Mouse (Mus musculus) midbrain, postnatal 0 days (tissue): ENCODE measurements around the gene Alk. TPM values are rescaled to one million over a fixed set of nuclear protein-coding genes. Genes with fewer than 3 reads are reported as not detected.
A peak's percentile ranks its signal among the peaks of the same experiment; 100 is the strongest.
"Not testable (repeated sequence)": the region's sequence is repeated elsewhere in the genome, so short reads cannot be mapped to it uniquely, and the experiment has no call there.

Experiments
- ATAC-seq: fragments of 200-750 bp; cut with Nextera tagmentation; 2 replicates; pipeline ENCODE4 v1.8.0; 2017; ENCODE audit warnings: moderate number of reproducible peaks, mild to moderate bottlenecking, moderate TSS enrichment, moderate library complexity; ENCODE audit not compliant: low FRiP score
- DNase-seq: peaks from one replicate; pipeline ENCODE4 v3.0.0-alpha.2; 2015; ENCODE audit warnings: low spot score
- H3K27ac ChIP-seq: fragments of 300-500 bp; sonication (generic); 2 replicates; pipeline ENCODE4 v1.5.1; 2014; ENCODE audit warnings: low read depth, mild to moderate bottlenecking, low read length, mixed read lengths
- H3K27me3 ChIP-seq: fragments of 300-500 bp; sonication (generic); 2 replicates; pipeline ENCODE4 v1.6.1; 2014; ENCODE audit warnings: low read length, control low read depth, mixed read lengths; ENCODE audit not compliant: insufficient read depth
- H3K36me3 ChIP-seq: fragments of 300-500 bp; sonication (generic); 2 replicates; pipeline ENCODE4 v1.6.1; 2014; ENCODE audit warnings: low read length, control low read depth, mixed read lengths; ENCODE audit not compliant: insufficient read depth
- H3K4me1 ChIP-seq: fragments of 300-500 bp; sonication (generic); 2 replicates; pipeline ENCODE4 v1.6.1; 2014; ENCODE audit warnings: mild to moderate bottlenecking, control low read depth, antibody characterized with exemption, low read length, mixed read lengths; ENCODE audit not compliant: insufficient read depth
- H3K4me2 ChIP-seq: fragments of 300-500 bp; sonication (generic); 2 replicates; pipeline ENCODE4 v1.6.1; 2014; ENCODE audit warnings: low read depth, mild to moderate bottlenecking, low read length, mixed read lengths; ENCODE audit not compliant: poor library complexity, severe bottlenecking
- H3K4me3 ChIP-seq: fragments of 300-500 bp; sonication (generic); 2 replicates; pipeline ENCODE4 v1.5.1; 2014; ENCODE audit warnings: low read depth, mild to moderate bottlenecking, low read length, moderate library complexity
- H3K9ac ChIP-seq: fragments of 300-500 bp; sonication (generic); replicated peaks from 2 replicates; pipeline ENCODE4 v1.6.1; 2014; ENCODE audit warnings: mild to moderate bottlenecking, low read length, moderate library complexity, mixed read lengths; ENCODE audit not compliant: poor library complexity, severe bottlenecking
- H3K9me3 ChIP-seq: fragments of 300-500 bp; sonication (generic); 2 replicates; pipeline ENCODE4 v1.6.1; 2016; ENCODE audit warnings: low read length, control low read depth
- CTCF ChIP-seq: IDR thresholded peaks from 2 replicates; pipeline ENCODE4 v1.5.1; 2016; ENCODE audit warnings: antibody characterized with exemption, mild to moderate bottlenecking
- WGBS: fragments of 180-500 bp; shearing (Covaris S2); extraction: QIAGEN DNeasy Blood & Tissue Kit; methylation state at CpG from one replicate; pipeline ENCODE4 v1.1.7; 2014; 5-methylcytosine and 5-hydroxymethylcytosine counted together
- polyA plus RNA-seq: library from polyadenylated mRNA; unstranded; fragments of >200 nt; fragmentation: Nextera tagmentation; extraction: Ambion mirVana; gene quantifications from 2 replicates; pipeline ENCODE4 v1.2.1, GENCODE M21; 2015
- total RNA-seq: library from RNA; depleted of rRNA; stranded (reverse); fragments of >200 nt; gene quantifications from 2 replicates; pipeline ENCODE4 v1.2.3, GENCODE M21; 2014

The Alk gene
- total and polyA plus RNA-seq, 2 experiments from 2014 or later: 5.2 to 17.6 TPM

GRCm38 (mm10) chr17:72510746-72511145 is 93.7 kb downstream of the Alk start:
- H3K9me3 ChIP-seq: no peaks in the 10 kb centered on the region
- H3K27me3 ChIP-seq: no peaks in the 10 kb centered on the region
- H3K4me1 ChIP-seq: no peaks in the 10 kb centered on the region
- no peaks in the 10 kb centered on the region for H3K36me3 ChIP-seq
- H3K9ac ChIP-seq: no peak overlapping the region
- H3K27ac ChIP-seq: no peak overlapping the region
- ATAC-seq (no peak), DNase-seq (peak; percentile 40)
- TF ChIP-seq CTCF: no peak
- H3K4me2 ChIP-seq: no peak overlapping the region
- 83% methylated on average over 6 of the region's 6 CpGs for WGBS
- H3K4me3 ChIP-seq: no peak overlapping the region

GRCm38 (mm10) chr17:72508678-72509394 is 95.6 kb downstream of the Alk start:
- no peak overlapping the region for H3K27ac ChIP-seq
- ATAC-seq (no peak), DNase-seq (no peak)
- no peaks in the 10 kb centered on the region for H3K36me3 ChIP-seq
- H3K4me1 ChIP-seq: peaks cover 2% of the 10 kb centered on the region; the same call in 1 of the 2 replicates
- H3K4me2 ChIP-seq: no peak overlapping the region
- H3K4me3 ChIP-seq: no peak overlapping the region
- H3K27me3 ChIP-seq: no peaks in the 10 kb centered on the region
- no peak for TF ChIP-seq CTCF
- H3K9me3 ChIP-seq: no peaks in the 10 kb centered on the region
- WGBS: 75% methylated on average over 7 of the region's 7 CpGs
- no peak overlapping the region for H3K9ac ChIP-seq

GRCm38 (mm10) chr17:72505213-72505612 is 99.2 kb downstream of the Alk start:
- no peak overlapping the region for H3K4me2 ChIP-seq
- H3K27me3 ChIP-seq: no peaks in the 10 kb centered on the region
- DNase-seq (peak; percentile 66), ATAC-seq (peak; percentile 85)
- H3K36me3 ChIP-seq: no peaks in the 10 kb centered on the region
- WGBS: 13% methylated on average over 7 of the region's 7 CpGs
- TF ChIP-seq CTCF: no peak
- H3K27ac ChIP-seq: peak overlapping the region; percentile 14; the same call in 1 of the 2 replicates
- peaks cover 2% of the 10 kb centered on the region; the same call in 1 of the 2 replicates for H3K4me1 ChIP-seq
- H3K9me3 ChIP-seq: no peaks in the 10 kb centered on the region
- H3K4me3 ChIP-seq: no peak overlapping the region
- H3K9ac ChIP-seq: no peak overlapping the region

- no peak overlapping the region for H3K4me2 ChIP-seq
- no peaks in the 10 kb centered on the region for H3K27me3 ChIP-seq
- H3K4me3 ChIP-seq: no peak overlapping the region
- H3K36me3 ChIP-seq: no peaks in the 10 kb centered on the region
- peaks cover 2% of the 10 kb centered on the region; the same call in 1 of the 2 replicates for H3K4me1 ChIP-seq
- H3K9ac ChIP-seq: no peak overlapping the region
- 0 out of 2 replicates have a peak overlapping the region, but pooled peaks have one; percentile 26 for H3K27ac ChIP-seq
- DNase-seq (peak; percentile 46), ATAC-seq (no peak)
- H3K9me3 ChIP-seq: no peaks in the 10 kb centered on the region
- 33% methylated on average over 6 of the region's 6 CpGs for WGBS
- TF ChIP-seq CTCF: no peak
These were observed 99.8 kb downstream of the Alk start for GRCm38 (mm10) chr17:72504581-72504980.

- DNase-seq (no peak), ATAC-seq (no peak)
- WGBS: 46% methylated on average over 5 of the region's 5 CpGs
- Histone ChIP-seq H3K9ac (no peak overlapping the region), H3K27ac (no peak overlapping the region), H3K4me3 (no peak overlapping the region), H3K4me1 (no peaks in the 10 kb centered on the region), H3K27me3 (no peaks in the 10 kb centered on the region), H3K36me3 (no peaks in the 10 kb centered on the region), H3K4me2 (no peak overlapping the region), H3K9me3 (no peaks in the 10 kb centered on the region)
- no peak for TF ChIP-seq CTCF
These were observed 109.0 kb downstream of the Alk start for GRCm38 (mm10) chr17:72495395-72495794.

- 64% methylated on average over 4 of the region's 4 CpGs for WGBS
- ATAC-seq (no peak), DNase-seq (peak; percentile 44)
These were observed 118.8 kb downstream of the Alk start for GRCm38 (mm10) chr17:72485623-72486022.

GRCm38 (mm10) chr17:72479260-72479659 is 125.2 kb downstream of the Alk start:
- H3K4me2 ChIP-seq, H3K9me3 ChIP-seq, H3K36me3 ChIP-seq, H3K27ac ChIP-seq, ATAC-seq, H3K4me3 ChIP-seq, H3K27me3 ChIP-seq, H3K4me1 ChIP-seq, DNase-seq, H3K9ac ChIP-seq: not testable (repeated sequence)
- WGBS: 89% methylated on average over 7 of the region's 7 CpGs

More at GRCm38 (mm10) chr17:72485623-72486022, 118.8 kb downstream of the Alk start:
- no peaks in the 10 kb centered on the region for H3K27me3 ChIP-seq
- TF ChIP-seq CTCF: no peak
- no peak overlapping the region for H3K27ac ChIP-seq
- H3K36me3 ChIP-seq: no peaks in the 10 kb centered on the region
- H3K4me2 ChIP-seq: no peak overlapping the region
- H3K9me3 ChIP-seq: no peaks in the 10 kb centered on the region
- H3K4me1 ChIP-seq: no peaks in the 10 kb centered on the region
- no peak overlapping the region for H3K9ac ChIP-seq
- no peak overlapping the region for H3K4me3 ChIP-seq
